Mouse (Mus musculus) hindbrain, embryonic 14.5 days (tissue): Measurements from ENCODE around the gene Plcxd3. TPM values are rescaled to one million over a fixed set of nuclear protein-coding genes. Genes with fewer than 3 reads are reported as not detected.
"Not testable (repeated sequence)": the region's sequence is repeated elsewhere in the genome, so short reads cannot be mapped to it uniquely, and the experiment has no call there.

ENCODE experiments used
- ATAC-seq: fragments of 200-750 bp; cut with Nextera tagmentation; 2 replicates; pipeline ENCODE4 v1.8.0; 2017; ENCODE audit warnings: moderate number of reproducible peaks, mild to moderate bottlenecking, moderate TSS enrichment, moderate library complexity; ENCODE audit not compliant: low FRiP score
- DNase-seq: peaks from one replicate; pipeline ENCODE4 v3.0.0-alpha.2; 2015; ENCODE audit warnings: low spot score
- H3K27ac ChIP-seq: fragments of 300-500 bp; sonication (generic); 2 replicates; pipeline ENCODE4 v1.5.1; 2014; ENCODE audit warnings: mild to moderate bottlenecking, moderate library complexity
- H3K27me3 ChIP-seq: fragments of 300-500 bp; sonication (generic); 2 replicates; pipeline ENCODE4 v1.6.1; 2014; ENCODE audit warnings: mild to moderate bottlenecking, low read length, mixed read lengths; ENCODE audit not compliant: control insufficient read depth, insufficient read depth
- H3K36me3 ChIP-seq: fragments of 300-500 bp; sonication (generic); replicated peaks from 2 replicates; pipeline ENCODE4 v1.6.1; 2014; ENCODE audit not compliant: control insufficient read depth, insufficient read depth
- H3K4me1 ChIP-seq: fragments of 300-500 bp; sonication (generic); replicated peaks from 2 replicates; pipeline ENCODE4 v1.6.1; 2014; ENCODE audit warnings: antibody characterized with exemption, low read length, mixed read lengths; ENCODE audit not compliant: control insufficient read depth, insufficient read depth
- H3K4me2 ChIP-seq: fragments of 300-500 bp; sonication (generic); replicated peaks from 2 replicates; pipeline ENCODE4 v1.6.1; 2014; ENCODE audit warnings: mild to moderate bottlenecking, moderate library complexity
- H3K4me3 ChIP-seq: fragments of 300-500 bp; sonication (generic); replicated peaks from 2 replicates; pipeline ENCODE4 v1.5.1; 2014; ENCODE audit warnings: mild to moderate bottlenecking, low read length
- H3K9ac ChIP-seq: fragments of 300-500 bp; sonication (generic); 2 replicates; pipeline ENCODE4 v1.6.1; 2014
- H3K9me3 ChIP-seq: fragments of 300-500 bp; sonication (generic); 2 replicates; pipeline ENCODE4 v1.6.1; 2016; ENCODE audit warnings: low read length; ENCODE audit not compliant: control insufficient read depth
- WGBS: fragments of 180-500 bp; shearing (Covaris S2); extraction: QIAGEN DNeasy Blood & Tissue Kit; methylation state at CpG from one replicate; pipeline ENCODE4 v1.1.7; 2014; 5-methylcytosine and 5-hydroxymethylcytosine counted together
- polyA plus RNA-seq: library from polyadenylated mRNA; unstranded; fragments of >200 nt; fragmentation: Nextera tagmentation; extraction: Ambion mirVana; gene quantifications from 2 replicates; pipeline ENCODE4 v1.2.1, GENCODE M21; 2014

Gene Plcxd3
- polyA plus RNA-seq, 1 experiment from 2014 or later = 75.6 TPM

- Histone ChIP-seq H3K4me3 (no peak overlapping the region), H3K4me1 (no peaks in the 10 kb centered on the region), H3K9me3 (no peaks in the 10 kb centered on the region), H3K9ac (no peak overlapping the region), H3K27ac (no peak overlapping the region), H3K36me3 (no peaks in the 10 kb centered on the region), H3K27me3 (no peaks in the 10 kb centered on the region), H3K4me2 (no peak overlapping the region)
- DNase-seq (no peak), ATAC-seq (no peak)
- WGBS = 78% methylated on average over 4 of the region's 4 CpGs
Observed at GRCm38 (mm10) chr15:4503826-4504225, 128.5 kb downstream of the Plcxd3 start.

DNA sequence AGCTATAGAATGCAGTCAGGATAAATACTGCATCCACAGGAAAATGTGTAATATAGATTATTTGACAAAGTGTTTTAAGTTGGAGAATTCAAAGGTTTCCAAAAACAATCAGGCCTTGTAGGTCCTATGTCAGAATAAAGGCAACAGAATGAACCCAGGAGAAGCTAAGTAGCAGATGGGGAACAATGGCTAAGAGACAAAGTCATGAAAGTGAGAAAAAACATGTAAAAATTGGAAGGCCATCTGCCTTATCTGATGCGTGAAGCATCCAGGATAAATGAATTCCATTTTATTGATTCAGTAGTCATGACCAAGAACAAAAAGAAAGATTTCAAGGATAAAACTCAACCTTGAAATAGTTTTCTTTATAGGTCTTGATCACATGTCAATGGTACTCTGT is 139.4 kb downstream of the Plcxd3 start:
- Histone ChIP-seq H3K4me1 (no peaks in the 10 kb centered on the region), H3K9me3 (no peaks in the 10 kb centered on the region), H3K9ac (no peak overlapping the region), H3K27me3 (no peaks in the 10 kb centered on the region), H3K27ac (no peak overlapping the region), H3K36me3 (no peaks in the 10 kb centered on the region; the same call in 1 of the 2 replicates), H3K4me3 (no peak overlapping the region), H3K4me2 (no peak overlapping the region)
- DNase-seq (no peak), ATAC-seq (no peak)
- 89% methylated on average over 1 of the region's 1 CpGs for WGBS

GRCm38 (mm10) chr15:4524598-4524997 is 149.3 kb downstream of the Plcxd3 start:
- Histone ChIP-seq H3K4me2 (no peak overlapping the region), H3K27ac (no peak overlapping the region), H3K9ac (no peak overlapping the region), H3K9me3 (no peaks in the 10 kb centered on the region), H3K4me3 (no peak overlapping the region), H3K27me3 (no peaks in the 10 kb centered on the region), H3K4me1 (no peaks in the 10 kb centered on the region), H3K36me3 (no peaks in the 10 kb centered on the region)
- DNase-seq = no peak
- 70% methylated on average over 3 of the region's 3 CpGs for WGBS
- no peak for ATAC-seq

GRCm38 (mm10) chr15:4533700-4534099 is 158.4 kb downstream of the Plcxd3 start:
- Histone ChIP-seq H3K36me3 (no peaks in the 10 kb centered on the region), H3K9me3 (no peaks in the 10 kb centered on the region), H3K4me2 (no peak overlapping the region), H3K9ac (no peak overlapping the region), H3K4me1 (no peaks in the 10 kb centered on the region), H3K4me3 (no peak overlapping the region), H3K27me3 (no peaks in the 10 kb centered on the region), H3K27ac (no peak overlapping the region)
- DNase-seq = no peak
- 93% methylated on average over 2 of the region's 2 CpGs for WGBS
- ATAC-seq = no peak

- H3K4me2 ChIP-seq = no peak overlapping the region
- ATAC-seq = no peak
- DNase-seq = no peak
Observed at GRCm38 (mm10) chr15:4559121-4559520, 183.8 kb downstream of the Plcxd3 start.

DNA sequence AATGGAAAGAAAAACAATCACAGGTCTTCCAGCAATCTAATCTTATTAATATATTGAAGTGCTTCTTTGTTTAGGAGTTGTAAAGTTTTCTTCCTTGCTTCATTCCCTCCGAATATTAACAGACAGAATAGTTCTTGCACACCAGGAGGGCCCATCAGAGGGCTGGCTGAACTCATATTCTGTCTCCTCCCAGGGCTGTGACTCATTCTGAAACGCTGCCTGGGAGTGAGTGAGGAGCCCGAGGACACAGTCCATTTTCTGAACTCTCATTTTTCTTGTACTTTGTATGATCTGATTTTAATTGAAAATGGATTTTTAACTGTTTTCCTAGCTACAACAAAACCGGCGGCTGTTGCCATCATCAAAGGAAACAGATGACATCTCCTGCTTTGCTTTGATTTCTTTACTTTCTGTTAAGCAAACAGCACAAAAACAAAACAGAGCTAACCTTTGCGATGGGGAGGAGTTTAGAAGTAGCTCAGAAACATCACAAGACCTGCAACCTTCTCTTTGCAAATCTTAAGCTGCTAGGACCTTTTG is 186.2 kb downstream of the Plcxd3 start:
- H3K4me1 ChIP-seq = no peaks in the 10 kb centered on the region
- no peak overlapping the region for H3K27ac ChIP-seq
- no peak; the same call in 1 of the 2 replicates for ATAC-seq
- no peaks in the 10 kb centered on the region for H3K9me3 ChIP-seq
- no peak overlapping the region for H3K9ac ChIP-seq
- no peak for DNase-seq
- WGBS = 71% methylated on average over 6 of the region's 6 CpGs
- no peaks in the 10 kb centered on the region for H3K36me3 ChIP-seq
- no peak overlapping the region for H3K4me3 ChIP-seq
- no peaks in the 10 kb centered on the region for H3K27me3 ChIP-seq
- H3K4me2 ChIP-seq = no peak overlapping the region

More at GRCm38 (mm10) chr15:4559121-4559520, 183.8 kb downstream of the Plcxd3 start:
- Histone ChIP-seq H3K9me3 (no peaks in the 10 kb centered on the region), H3K27ac (no peak overlapping the region), H3K9ac (no peak overlapping the region), H3K27me3 (no peaks in the 10 kb centered on the region), H3K4me3 (no peak overlapping the region), H3K36me3 (no peaks in the 10 kb centered on the region), H3K4me1 (no peaks in the 10 kb centered on the region)
- 71% methylated on average over 5 of the region's 5 CpGs for WGBS

- H3K9ac ChIP-seq, ATAC-seq: not testable (repeated sequence)
Observed at GRCm38 (mm10) chr15:4595521-4595920, 220.2 kb downstream of the Plcxd3 start.

DNA sequence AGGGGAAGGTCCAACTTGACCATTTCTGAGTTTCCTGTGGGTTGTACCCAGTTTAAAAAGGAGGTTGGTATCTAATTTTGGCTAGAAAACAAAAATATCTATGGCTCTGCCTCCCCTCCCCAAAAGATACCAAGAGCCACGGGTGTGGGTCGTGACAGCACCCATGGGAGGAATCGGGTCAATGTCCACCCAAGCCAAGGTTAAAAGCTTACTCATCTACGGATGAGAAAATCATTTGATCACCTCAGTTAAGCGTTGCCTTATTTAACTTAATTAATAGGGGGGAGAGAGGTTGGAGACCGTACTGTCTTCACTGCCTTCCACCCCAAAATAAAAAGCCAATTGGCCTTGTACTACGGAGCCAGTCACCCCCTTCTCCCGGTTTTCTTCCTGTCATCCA is 223.4 kb downstream of the Plcxd3 start:
- 90% methylated on average over 8 of the region's 8 CpGs for WGBS
- H3K4me3 ChIP-seq, H3K36me3 ChIP-seq, H3K27me3 ChIP-seq, H3K4me2 ChIP-seq, H3K9me3 ChIP-seq, ATAC-seq, H3K9ac ChIP-seq, DNase-seq, H3K27ac ChIP-seq, H3K4me1 ChIP-seq: not testable (repeated sequence)

More at GRCm38 (mm10) chr15:4595521-4595920, 220.2 kb downstream of the Plcxd3 start:
- not testable (repeated sequence) for H3K4me2 ChIP-seq, DNase-seq, H3K4me3 ChIP-seq, H3K9me3 ChIP-seq, H3K36me3 ChIP-seq, H3K27me3 ChIP-seq, H3K4me1 ChIP-seq, H3K27ac ChIP-seq
- WGBS = 94% methylated on average over 8 of the region's 8 CpGs

DNA sequence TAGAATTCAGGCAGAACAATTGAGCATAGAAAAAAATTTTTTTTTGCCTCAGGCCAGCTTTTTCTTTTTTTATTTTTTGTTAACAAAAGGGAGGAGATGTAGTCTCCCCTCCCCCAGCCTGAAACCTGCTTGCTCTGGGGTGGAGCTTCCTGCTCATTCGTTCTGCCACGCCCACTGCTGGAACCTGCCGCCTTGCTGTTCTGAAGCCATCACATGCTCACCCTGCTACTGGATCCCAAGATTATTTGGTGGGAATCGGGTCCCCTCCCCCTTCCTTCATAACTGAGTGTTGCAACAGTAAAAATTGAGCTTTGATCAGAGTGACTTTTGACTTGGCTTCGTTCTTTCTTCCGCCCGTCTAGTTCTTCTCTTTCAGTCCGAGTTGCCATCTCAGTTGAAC is 224.0 kb downstream of the Plcxd3 start:
- not testable (repeated sequence) for H3K4me2 ChIP-seq, H3K9me3 ChIP-seq, ATAC-seq, H3K4me1 ChIP-seq, DNase-seq, H3K9ac ChIP-seq, H3K4me3 ChIP-seq, H3K27me3 ChIP-seq, H3K36me3 ChIP-seq, H3K27ac ChIP-seq
- WGBS = 91% methylated on average over 7 of the region's 8 CpGs

DNA sequence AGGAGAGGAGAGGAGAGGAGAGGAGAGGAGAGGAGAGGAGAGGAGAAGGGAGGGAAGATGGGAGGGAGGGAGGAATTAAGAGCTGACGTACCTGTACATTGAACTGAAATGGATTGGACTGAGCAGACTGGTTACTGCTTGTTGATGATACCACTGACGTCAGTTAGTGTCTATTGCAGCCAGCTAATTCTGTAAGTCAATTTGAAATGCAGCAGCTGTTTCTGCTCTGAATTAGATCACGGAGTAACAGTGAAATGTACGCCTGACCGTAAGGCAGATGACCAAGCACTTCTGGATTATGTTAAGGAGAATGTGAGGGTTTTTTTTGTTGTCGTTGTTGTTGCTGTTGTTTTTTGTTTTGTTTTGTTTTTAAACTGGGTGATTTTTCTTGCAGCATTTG is 230.3 kb downstream of the Plcxd3 start:
- Histone ChIP-seq H3K36me3 (no peaks in the 10 kb centered on the region), H3K27me3 (no peaks in the 10 kb centered on the region), H3K4me3 (no peak overlapping the region), H3K4me2 (no peak overlapping the region), H3K27ac (no peak overlapping the region), H3K4me1 (no peaks in the 10 kb centered on the region), H3K9me3 (no peaks in the 10 kb centered on the region), H3K9ac (no peak overlapping the region)
- DNase-seq (no peak), ATAC-seq (no peak)
- 86% methylated on average over 6 of the region's 6 CpGs for WGBS
